Mouse (Mus musculus) megakaryocyte, adult 5-6 weeks (primary cell): ENCODE measurements around the gene Gm10644. TPM values are rescaled to one million over a fixed set of nuclear protein-coding genes. Genes with fewer than 3 reads are reported as not detected.

Experiments used
- ATAC-seq: 2 replicates; pipeline ENCODE4 v1.8.0; 2016; ENCODE audit warnings: mild to moderate bottlenecking, inconsistent platforms; ENCODE audit not compliant: poor library complexity, severe bottlenecking
- total RNA-seq, 2 experiments: library from RNA; stranded (forward) in 1 of 2; stranded (reverse) in 1 of 2; fragments of 153-499, 151-499 nt in 1 of 2; fragments of 221-1000, 200-1000 nt in 1 of 2; gene quantifications; 2 replicates each; pipeline versions ENCODE4 v1.2.3 to v1.2.4; 2015 to 2017

Gm10644 gene
- total RNA-seq, 2 experiments from 2014 or later = 0.31 to 0.40 TPM

- ATAC-seq = peak; percentile 59
Observed at GRCm38 (mm10) chr8:83899363-83900252, 55.4 kb downstream of the Gm10644 start, which contains the start of gene Adgrl1. TSS of gene Adgrl1 (plus strand) at chr8:83900105.

GRCm38 (mm10) chr8:83898985-83899362 is 56.0 kb downstream of the Gm10644 start:
- ATAC-seq = no peak

- no peak for ATAC-seq
Observed at GRCm38 (mm10) chr8:83898456-83898855, 56.5 kb downstream of the Gm10644 start.

GRCm38 (mm10) chr8:83897211-83897610 is 57.8 kb downstream of the Gm10644 start:
- ATAC-seq = no peak

GRCm38 (mm10) chr8:83896461-83896860 is 58.5 kb downstream of the Gm10644 start:
- ATAC-seq = no peak

GRCm38 (mm10) chr8:83895894-83896293 is 59.1 kb downstream of the Gm10644 start:
- ATAC-seq = peak; percentile 61

GRCm38 (mm10) chr8:83893915-83894314 is 61.1 kb downstream of the Gm10644 start:
- peak; percentile 73 for ATAC-seq

- no peak for ATAC-seq
Observed at GRCm38 (mm10) chr8:83892061-83892460, 62.9 kb downstream of the Gm10644 start.

GRCm38 (mm10) chr8:83888409-83888808 is 66.6 kb downstream of the Gm10644 start:
- ATAC-seq = no peak

Other genes starting within 250 kb of the Gm10644 start
- gene Ddx39, start 240.0 kb downstream of the Gm10644 start, total RNA-seq (2015) = 66.7 and 67.7 TPM in 2 replicates
- 71.2 and 77.4 TPM in 2 replicates for gene Ddx39, start 240.0 kb downstream of the Gm10644 start, total RNA-seq (2017)
- 239 and 242 TPM in 2 replicates for gene Adgre5, start 213.9 kb downstream of the Gm10644 start, total RNA-seq (2015)
- gene Adgre5, start 213.9 kb downstream of the Gm10644 start, total RNA-seq (2017) = 299 and 326 TPM in 2 replicates
- gene Adgrl1, start 55.1 kb downstream of the Gm10644 start, total RNA-seq (2015) = 2.4 and 3.6 TPM in 2 replicates
- 1.7 TPM in 2 replicates for gene Adgrl1, start 55.1 kb downstream of the Gm10644 start, total RNA-seq (2017)
- gene Asf1b, start 302 bp upstream of the Gm10644 start, total RNA-seq (2015) = 87.3 and 95.0 TPM in 2 replicates
- gene Asf1b, start 302 bp upstream of the Gm10644 start, total RNA-seq (2017) = 68.5 and 71.1 TPM in 2 replicates
- gene Prkaca, start 17.8 kb upstream of the Gm10644 start, total RNA-seq (2015) = 19.6 and 21.6 TPM in 2 replicates
- gene Prkaca, start 17.8 kb upstream of the Gm10644 start, total RNA-seq (2017) = 17.7 and 17.9 TPM in 2 replicates
- gene Samd1, start 42.5 kb upstream of the Gm10644 start, total RNA-seq (2015) = 63.0 and 69.1 TPM in 2 replicates
- 46.6 and 48.4 TPM in 2 replicates for gene Samd1, start 42.5 kb upstream of the Gm10644 start, total RNA-seq (2017)
- gene 1700067K01Rik, start 46.3 kb upstream of the Gm10644 start, total RNA-seq (2015) = 0.16 TPM in 1 of 2 replicates, not detected in the other
- gene 1700067K01Rik, start 46.3 kb upstream of the Gm10644 start, total RNA-seq (2017) = 0.41 TPM in 1 of 2 replicates, not detected in the other
- not detected in 2 replicates for gene 2210011C24Rik, start 57.0 kb upstream of the Gm10644 start, total RNA-seq (2015)
- not detected in 2 replicates for gene 2210011C24Rik, start 57.0 kb upstream of the Gm10644 start, total RNA-seq (2017)
- not detected in 2 replicates for gene Palm3, start 66.3 kb upstream of the Gm10644 start, total RNA-seq (2015)
- not detected in 2 replicates for gene Palm3, start 66.3 kb upstream of the Gm10644 start, total RNA-seq (2017)
- 1.5 and 2.2 TPM in 2 replicates for gene Il27ra, start 87.4 kb upstream of the Gm10644 start, total RNA-seq (2015)
- gene Il27ra, start 87.4 kb upstream of the Gm10644 start, total RNA-seq (2017) = 0.12 and 0.73 TPM in 2 replicates
- gene Rln3, start 89.8 kb upstream of the Gm10644 start, total RNA-seq (2015) = not detected in 2 replicates
- gene Rln3, start 89.8 kb upstream of the Gm10644 start, total RNA-seq (2017) = not detected in 2 replicates
- 1.0 and 1.4 TPM in 2 replicates for gene Gm10643, start 109.9 kb upstream of the Gm10644 start, total RNA-seq (2015)
- 1.7 and 2.4 TPM in 2 replicates for gene Gm10643, start 109.9 kb upstream of the Gm10644 start, total RNA-seq (2017)
- 9.9 and 10.6 TPM in 2 replicates for gene Rfx1, start 111.6 kb upstream of the Gm10644 start, total RNA-seq (2015)
- gene Rfx1, start 111.6 kb upstream of the Gm10644 start, total RNA-seq (2017) = 4.2 and 5.3 TPM in 2 replicates
- gene Dcaf15, start 149.6 kb upstream of the Gm10644 start, total RNA-seq (2015) = 11.3 and 13.6 TPM in 2 replicates
- gene Dcaf15, start 149.6 kb upstream of the Gm10644 start, total RNA-seq (2017) = 14.8 and 16.4 TPM in 2 replicates
- 0.21 and 0.65 TPM in 2 replicates for gene Podnl1, start 170.8 kb upstream of the Gm10644 start, total RNA-seq (2015)
- gene Podnl1, start 170.8 kb upstream of the Gm10644 start, total RNA-seq (2017) = 0.12 and 0.62 TPM in 2 replicates
- gene Cc2d1a, start 192.7 kb upstream of the Gm10644 start, total RNA-seq (2015) = 9.0 and 12.9 TPM in 2 replicates
- 5.8 and 9.8 TPM in 2 replicates for gene Cc2d1a, start 192.7 kb upstream of the Gm10644 start, total RNA-seq (2017)
- gene 4930432K21Rik, start 192.8 kb upstream of the Gm10644 start, total RNA-seq (2015) = 0.07 and 0.09 TPM in 2 replicates
- gene 4930432K21Rik, start 192.8 kb upstream of the Gm10644 start, total RNA-seq (2017) = 0.37 and 1.8 TPM in 2 replicates
- not detected in 2 replicates for gene Nanos3, start 230.0 kb upstream of the Gm10644 start, total RNA-seq (2015)
- not detected in 2 replicates for gene Nanos3, start 230.0 kb upstream of the Gm10644 start, total RNA-seq (2017)